Mouse (Mus musculus) forebrain, embryonic 11.5 days (tissue): ENCODE measurements around the gene Trio. TPM values are rescaled to one million over a fixed set of nuclear protein-coding genes. Genes with fewer than 3 reads are reported as not detected.
A peak's percentile ranks its signal among the peaks of the same experiment; 100 is the strongest.

Experiments
- ATAC-seq: fragments of 200-750 bp; cut with Nextera tagmentation; replicated peaks from 2 replicates; pipeline ENCODE4 v1.8.0; 2017; ENCODE audit warnings: moderate TSS enrichment; ENCODE audit not compliant: low FRiP score
- DNase-seq: peaks from one replicate; pipeline ENCODE4 v3.0.0-alpha.2; 2017; ENCODE audit warnings: low spot score
- H3K27ac ChIP-seq: fragments of 300-500 bp; sonication (generic); 2 replicates; pipeline ENCODE4 v1.5.1; 2014; ENCODE audit warnings: low read depth, low read length
- H3K27me3 ChIP-seq: fragments of 300-500 bp; sonication (generic); 2 replicates; pipeline ENCODE4 v1.6.1; 2014; ENCODE audit warnings: mild to moderate bottlenecking, low read length, mixed read lengths; ENCODE audit not compliant: control insufficient read depth, insufficient read depth
- H3K36me3 ChIP-seq: fragments of 300-500 bp; sonication (generic); 2 replicates; pipeline ENCODE4 v1.6.1; 2014; ENCODE audit warnings: mild to moderate bottlenecking, low read length, moderate library complexity, mixed read lengths; ENCODE audit not compliant: control insufficient read depth, insufficient read depth
- H3K4me1 ChIP-seq: fragments of 300-500 bp; sonication (generic); replicated peaks from 2 replicates; pipeline ENCODE4 v1.6.1; 2014; ENCODE audit warnings: low read length, mixed read lengths; ENCODE audit not compliant: control insufficient read depth, insufficient read depth
- H3K4me2 ChIP-seq: fragments of 300-500 bp; sonication (generic); 2 replicates; pipeline ENCODE4 v1.6.1; 2014; ENCODE audit warnings: low read depth, mild to moderate bottlenecking, low read length, moderate library complexity, mixed read lengths; ENCODE audit not compliant: severe bottlenecking
- H3K4me3 ChIP-seq: fragments of 300-500 bp; sonication (generic); 2 replicates; pipeline ENCODE4 v1.5.1; 2014; ENCODE audit warnings: low read depth, low read length
- H3K9ac ChIP-seq: fragments of 300-500 bp; sonication (generic); 2 replicates; pipeline ENCODE4 v1.6.1; 2014; ENCODE audit warnings: low read length
- H3K9me3 ChIP-seq: fragments of 300-500 bp; sonication (generic); 2 replicates; pipeline ENCODE4 v1.6.1; 2016; ENCODE audit warnings: low read length, mixed read lengths; ENCODE audit not compliant: control insufficient read depth
- WGBS: fragments of 180-500 bp; shearing (Covaris S2); extraction: QIAGEN DNeasy Blood & Tissue Kit; methylation state at CpG from one replicate; pipeline ENCODE4 v1.1.7; 2014; 5-methylcytosine and 5-hydroxymethylcytosine counted together
- polyA plus RNA-seq: library from polyadenylated mRNA; unstranded; fragments of >200 nt; fragmentation: Nextera tagmentation; extraction: Ambion mirVana; gene quantifications from 2 replicates; pipeline ENCODE4 v1.2.1, GENCODE M21; 2014

The Trio gene
- polyA plus RNA-seq, 1 experiment from 2014 or later, result 41.8 TPM

- H3K27me3 ChIP-seq, result no peaks in the 10 kb centered on the region
- no peaks in the 10 kb centered on the region for H3K36me3 ChIP-seq
- WGBS, result 39% methylated on average over 15 of the region's 15 CpGs
- ATAC-seq (no peak), DNase-seq (no peak)
- no peak overlapping the region; the same call in 1 of the 2 replicates for H3K9ac ChIP-seq
- H3K4me1 ChIP-seq, result peaks cover 18% of the 10 kb centered on the region; the same call in 1 of the 2 replicates
- H3K4me2 ChIP-seq, result no peak overlapping the region
- no peak overlapping the region for H3K4me3 ChIP-seq
- no peak overlapping the region for H3K27ac ChIP-seq
- H3K9me3 ChIP-seq, result no peaks in the 10 kb centered on the region
Measured at GRCm38 (mm10) chr15:27925004-27925635, 100.5 kb downstream of the Trio start.

- Histone ChIP-seq H3K9ac (no peak overlapping the region), H3K4me2 (peak overlapping the region; percentile 59), H3K4me3 (peak overlapping the region; percentile 24; the same call in 1 of the 2 replicates), H3K36me3 (no peaks in the 10 kb centered on the region), H3K9me3 (no peaks in the 10 kb centered on the region), H3K27me3 (no peaks in the 10 kb centered on the region), H3K27ac (no peak overlapping the region), H3K4me1 (peaks cover 22% of the 10 kb centered on the region; the same call in 1 of the 2 replicates)
- 15% methylated on average over 5 of the region's 5 CpGs for WGBS
- ATAC-seq (0 out of 2 replicates have a peak, but pooled peaks have one; percentile 14), DNase-seq (no peak)
Measured at GRCm38 (mm10) chr15:27923987-27924341, 101.7 kb downstream of the Trio start.

GRCm38 (mm10) chr15:27923280-27923986 is 102.2 kb downstream of the Trio start:
- ATAC-seq, result peak; percentile 94
- peak overlapping the region; percentile 55; the same call in 1 of the 2 replicates for H3K27ac ChIP-seq
- H3K36me3 ChIP-seq, result no peaks in the 10 kb centered on the region
- WGBS, result 8% methylated on average over 21 of the region's 21 CpGs
- H3K27me3 ChIP-seq, result no peaks in the 10 kb centered on the region
- H3K4me3 ChIP-seq, result peak overlapping the region; percentile 24; the same call in 1 of the 2 replicates
- H3K9ac ChIP-seq, result peak overlapping the region; percentile 23; the same call in 1 of the 2 replicates
- H3K4me2 ChIP-seq, result peak overlapping the region; percentile 59
- DNase-seq, result peak; percentile 90
- peaks cover 22% of the 10 kb centered on the region; the same call in 1 of the 2 replicates for H3K4me1 ChIP-seq
- H3K9me3 ChIP-seq, result no peaks in the 10 kb centered on the region

GRCm38 (mm10) chr15:27920751-27921150 is 104.9 kb downstream of the Trio start:
- Histone ChIP-seq H3K36me3 (no peaks in the 10 kb centered on the region; the same call in 1 of the 2 replicates), H3K9ac (no peak overlapping the region), H3K9me3 (no peaks in the 10 kb centered on the region), H3K4me2 (no peak overlapping the region), H3K4me1 (peaks cover 16% of the 10 kb centered on the region; the same call in 1 of the 2 replicates), H3K4me3 (no peak overlapping the region), H3K27me3 (no peaks in the 10 kb centered on the region), H3K27ac (no peak overlapping the region)
- WGBS, result 58% methylated on average over 3 of the region's 3 CpGs
- no peak for DNase-seq
- ATAC-seq, result no peak

- WGBS, result 14% methylated on average over 5 of the region's 5 CpGs
- H3K9me3 ChIP-seq, result no peaks in the 10 kb centered on the region
- no peak overlapping the region for H3K4me3 ChIP-seq
- no peaks in the 10 kb centered on the region; the same call in 1 of the 2 replicates for H3K36me3 ChIP-seq
- no peak overlapping the region for H3K4me2 ChIP-seq
- H3K27me3 ChIP-seq, result no peaks in the 10 kb centered on the region
- ATAC-seq (peak; percentile 69; the same call in 1 of the 2 replicates), DNase-seq (peak; percentile 75)
- no peak overlapping the region for H3K27ac ChIP-seq
- H3K4me1 ChIP-seq, result peaks cover 10% of the 10 kb centered on the region; the same call in 1 of the 2 replicates
- no peak overlapping the region for H3K9ac ChIP-seq
Measured at GRCm38 (mm10) chr15:27919540-27919939, 106.1 kb downstream of the Trio start.

- ATAC-seq, result no peak
Measured at GRCm38 (mm10) chr15:27918798-27919197, 106.8 kb downstream of the Trio start.

GRCm38 (mm10) chr15:27916204-27916603 is 109.4 kb downstream of the Trio start:
- no peak overlapping the region for H3K9ac ChIP-seq
- WGBS, result 76% methylated on average over 4 of the region's 4 CpGs
- no peak for ATAC-seq
- peaks cover 4% of the 10 kb centered on the region; the same call in 1 of the 2 replicates for H3K4me1 ChIP-seq
- no peak overlapping the region for H3K27ac ChIP-seq
- DNase-seq, result no peak
- H3K36me3 ChIP-seq, result no peaks in the 10 kb centered on the region; the same call in 1 of the 2 replicates
- no peaks in the 10 kb centered on the region for H3K9me3 ChIP-seq
- H3K27me3 ChIP-seq, result no peaks in the 10 kb centered on the region
- H3K4me2 ChIP-seq, result no peak overlapping the region
- H3K4me3 ChIP-seq, result no peak overlapping the region

More at GRCm38 (mm10) chr15:27918798-27919197, 106.8 kb downstream of the Trio start:
- Histone ChIP-seq H3K27me3 (no peaks in the 10 kb centered on the region), H3K27ac (no peak overlapping the region), H3K4me2 (no peak overlapping the region), H3K9me3 (no peaks in the 10 kb centered on the region), H3K9ac (no peak overlapping the region), H3K4me3 (no peak overlapping the region), H3K36me3 (no peaks in the 10 kb centered on the region; the same call in 1 of the 2 replicates), H3K4me1 (peaks cover 10% of the 10 kb centered on the region; the same call in 1 of the 2 replicates)
- WGBS, result 83% methylated on average over 9 of the region's 9 CpGs
- DNase-seq, result no peak

GRCm38 (mm10) chr15:27913013-27913412 is 112.6 kb downstream of the Trio start:
- no peak for ATAC-seq
- 90% methylated on average over 3 of the region's 3 CpGs for WGBS
- H3K27ac ChIP-seq, result no peak overlapping the region

More at GRCm38 (mm10) chr15:27913013-27913412, 112.6 kb downstream of the Trio start:
- no peaks in the 10 kb centered on the region for H3K27me3 ChIP-seq
- no peak overlapping the region for H3K9ac ChIP-seq
- no peaks in the 10 kb centered on the region for H3K9me3 ChIP-seq
- no peaks in the 10 kb centered on the region; the same call in 1 of the 2 replicates for H3K36me3 ChIP-seq
- no peak for DNase-seq
- H3K4me3 ChIP-seq, result no peak overlapping the region
- H3K4me1 ChIP-seq, result no peaks in the 10 kb centered on the region
- no peak overlapping the region for H3K4me2 ChIP-seq
